Mouse (Mus musculus): ENCODE measurements at regions not wholly inside any gene's neighbourhood (a gene's known extent, or its start where the extent isn't known, plus 50 kb on each side); places are given as distances from the start of the nearest gene placed in this dataset.

GRCm38 (mm10) chr1:185607611-185608010, 153.0 kb downstream of the Slc30a10 start:
- no peaks in the 10 kb centered on the region for H3K4me1 ChIP-seq (replicated peaks; ENCODE audit: control insufficient read depth, insufficient read depth, low read length)
- 86% methylated on average over 5 of the region's 5 CpGs for WGBS
- DNase-seq (ENCODE audit: low spot score), result no peak
- H3K27me3 ChIP-seq (ENCODE audit: control insufficient read depth, insufficient read depth, low read length), result no peaks in the 10 kb centered on the region
- no peak for ATAC-seq (replicated peaks; ENCODE audit: low FRiP score)
- no peak overlapping the region for H3K9ac ChIP-seq (ENCODE audit: low read length)
- no peak overlapping the region for H3K4me2 ChIP-seq (ENCODE audit: low read depth, low read length, severe bottlenecking)
- H3K27ac ChIP-seq (ENCODE audit: low read depth, low read length), result no peak overlapping the region
- H3K36me3 ChIP-seq (ENCODE audit: control insufficient read depth, insufficient read depth, low read length), result no peaks in the 10 kb centered on the region
- H3K9me3 ChIP-seq (ENCODE audit: control insufficient read depth, low read length), result no peaks in the 10 kb centered on the region
- H3K4me3 ChIP-seq (ENCODE audit: low read depth, low read length), result no peak overlapping the region

GRCm38 (mm10) chr1:185608440-185608839, 153.8 kb downstream of the Slc30a10 start:
- no peaks in the 10 kb centered on the region for H3K27me3 ChIP-seq (ENCODE audit: control insufficient read depth, insufficient read depth, low read length)
- WGBS, result 92% methylated on average over 3 of the region's 3 CpGs

GRCm38 (mm10) chr1:185610586-185610985, 155.9 kb downstream of the Slc30a10 start:
- H3K27me3 ChIP-seq (ENCODE audit: control insufficient read depth, insufficient read depth, low read length), result no peaks in the 10 kb centered on the region
- no peak overlapping the region for H3K4me2 ChIP-seq (ENCODE audit: low read depth, low read length, severe bottlenecking)
- H3K4me1 ChIP-seq (replicated peaks; ENCODE audit: control insufficient read depth, insufficient read depth, low read length), result no peaks in the 10 kb centered on the region
- no peaks in the 10 kb centered on the region for H3K36me3 ChIP-seq (ENCODE audit: control insufficient read depth, insufficient read depth, low read length)
- ATAC-seq (replicated peaks; ENCODE audit: low FRiP score) (no peak), DNase-seq (ENCODE audit: low spot score) (no peak)
- no peak overlapping the region for H3K27ac ChIP-seq (ENCODE audit: low read depth, low read length)
- WGBS, result 72% methylated on average over 3 of the region's 3 CpGs
- no peak overlapping the region for H3K4me3 ChIP-seq (ENCODE audit: low read depth, low read length)
- no peaks in the 10 kb centered on the region for H3K9me3 ChIP-seq (ENCODE audit: control insufficient read depth, low read length)
- H3K9ac ChIP-seq (ENCODE audit: low read length), result no peak overlapping the region

More at GRCm38 (mm10) chr1:185608440-185608839, 153.8 kb downstream of the Slc30a10 start:
- Histone ChIP-seq H3K4me1 (replicated peaks; ENCODE audit: control insufficient read depth, insufficient read depth, low read length) (no peaks in the 10 kb centered on the region), H3K4me2 (ENCODE audit: low read depth, low read length, severe bottlenecking) (no peak overlapping the region), H3K27ac (ENCODE audit: low read depth, low read length) (no peak overlapping the region), H3K4me3 (ENCODE audit: low read depth, low read length) (no peak overlapping the region), H3K36me3 (ENCODE audit: control insufficient read depth, insufficient read depth, low read length) (no peaks in the 10 kb centered on the region), H3K9me3 (ENCODE audit: control insufficient read depth, low read length) (no peaks in the 10 kb centered on the region), H3K9ac (ENCODE audit: low read length) (no peak overlapping the region)
- no peak for ATAC-seq (replicated peaks; ENCODE audit: low FRiP score)
- DNase-seq (ENCODE audit: low spot score), result no peak

- WGBS, result 44% methylated on average over 10 of the region's 10 CpGs
- Histone ChIP-seq H3K4me1 (replicated peaks; ENCODE audit: control insufficient read depth, insufficient read depth, low read length) (no peaks in the 10 kb centered on the region), H3K9me3 (ENCODE audit: control insufficient read depth, low read length) (no peaks in the 10 kb centered on the region), H3K36me3 (ENCODE audit: control insufficient read depth, insufficient read depth, low read length) (no peaks in the 10 kb centered on the region), H3K27me3 (ENCODE audit: control insufficient read depth, insufficient read depth, low read length) (no peaks in the 10 kb centered on the region), H3K4me2 (ENCODE audit: low read depth, low read length, severe bottlenecking) (no peak overlapping the region), H3K27ac (ENCODE audit: low read depth, low read length) (no peak overlapping the region), H3K9ac (ENCODE audit: low read length) (no peak overlapping the region), H3K4me3 (ENCODE audit: low read depth, low read length) (no peak overlapping the region)
- ATAC-seq (replicated peaks; ENCODE audit: low FRiP score) (no peak), DNase-seq (ENCODE audit: low spot score) (no peak)
Measured at GRCm38 (mm10) chr1:185615819-185616429, 161.3 kb downstream of the Slc30a10 start.

- ATAC-seq (replicated peaks; ENCODE audit: low FRiP score) (no peak), DNase-seq (ENCODE audit: low spot score) (no peak)
- H3K27ac ChIP-seq (ENCODE audit: low read depth, low read length), result no peak overlapping the region
- 91% methylated on average over 4 of the region's 4 CpGs for WGBS
- H3K4me2 ChIP-seq (ENCODE audit: low read depth, low read length, severe bottlenecking), result no peak overlapping the region
- no peaks in the 10 kb centered on the region for H3K4me1 ChIP-seq (replicated peaks; ENCODE audit: control insufficient read depth, insufficient read depth, low read length)
- no peaks in the 10 kb centered on the region for H3K36me3 ChIP-seq (ENCODE audit: control insufficient read depth, insufficient read depth, low read length)
- H3K9me3 ChIP-seq (ENCODE audit: control insufficient read depth, low read length), result no peaks in the 10 kb centered on the region
- H3K4me3 ChIP-seq (ENCODE audit: low read depth, low read length), result no peak overlapping the region
- H3K27me3 ChIP-seq (ENCODE audit: control insufficient read depth, insufficient read depth, low read length), result no peaks in the 10 kb centered on the region
- no peak overlapping the region for H3K9ac ChIP-seq (ENCODE audit: low read length)
Measured at GRCm38 (mm10) chr1:185617691-185618090, 163.0 kb downstream of the Slc30a10 start.

- Histone ChIP-seq H3K4me1 (replicated peaks; ENCODE audit: control insufficient read depth, insufficient read depth, low read length) (no peaks in the 10 kb centered on the region), H3K4me2 (ENCODE audit: low read depth, low read length, severe bottlenecking) (no peak overlapping the region), H3K9ac (ENCODE audit: low read length) (no peak overlapping the region), H3K27ac (ENCODE audit: low read depth, low read length) (no peak overlapping the region), H3K9me3 (ENCODE audit: control insufficient read depth, low read length) (no peaks in the 10 kb centered on the region), H3K4me3 (ENCODE audit: low read depth, low read length) (no peak overlapping the region), H3K27me3 (ENCODE audit: control insufficient read depth, insufficient read depth, low read length) (no peaks in the 10 kb centered on the region), H3K36me3 (ENCODE audit: control insufficient read depth, insufficient read depth, low read length) (no peaks in the 10 kb centered on the region)
- ATAC-seq (replicated peaks; ENCODE audit: low FRiP score) (no peak), DNase-seq (ENCODE audit: low spot score) (no peak)
- 87% methylated on average over 9 of the region's 9 CpGs for WGBS
Measured at GRCm38 (mm10) chr1:185619011-185619410, 164.4 kb downstream of the Slc30a10 start.

- Histone ChIP-seq H3K36me3 (ENCODE audit: control insufficient read depth, insufficient read depth, low read length) (no peaks in the 10 kb centered on the region), H3K9ac (ENCODE audit: low read length) (no peak overlapping the region), H3K27me3 (ENCODE audit: control insufficient read depth, insufficient read depth, low read length) (no peaks in the 10 kb centered on the region), H3K4me1 (replicated peaks; ENCODE audit: control insufficient read depth, insufficient read depth, low read length) (no peaks in the 10 kb centered on the region), H3K4me2 (ENCODE audit: low read depth, low read length, severe bottlenecking) (no peak overlapping the region), H3K27ac (ENCODE audit: low read depth, low read length) (no peak overlapping the region), H3K9me3 (ENCODE audit: control insufficient read depth, low read length) (no peaks in the 10 kb centered on the region), H3K4me3 (ENCODE audit: low read depth, low read length) (no peak overlapping the region)
- DNase-seq (ENCODE audit: low spot score), result no peak
- 83% methylated on average over 3 of the region's 3 CpGs for WGBS
- ATAC-seq (replicated peaks; ENCODE audit: low FRiP score), result no peak
Measured at GRCm38 (mm10) chr1:185628401-185628800, 173.8 kb downstream of the Slc30a10 start.

- Histone ChIP-seq H3K9me3 (ENCODE audit: control insufficient read depth, low read length) (no peaks in the 10 kb centered on the region), H3K27me3 (ENCODE audit: control insufficient read depth, insufficient read depth, low read length) (no peaks in the 10 kb centered on the region), H3K9ac (ENCODE audit: low read length) (no peak overlapping the region), H3K4me3 (ENCODE audit: low read depth, low read length) (no peak overlapping the region), H3K27ac (ENCODE audit: low read depth, low read length) (no peak overlapping the region), H3K4me2 (ENCODE audit: low read depth, low read length, severe bottlenecking) (no peak overlapping the region), H3K36me3 (ENCODE audit: control insufficient read depth, insufficient read depth, low read length) (no peaks in the 10 kb centered on the region), H3K4me1 (replicated peaks; ENCODE audit: control insufficient read depth, insufficient read depth, low read length) (no peaks in the 10 kb centered on the region)
- 86% methylated on average over 9 of the region's 9 CpGs for WGBS
- DNase-seq (ENCODE audit: low spot score), result no peak
- no peak for ATAC-seq (replicated peaks; ENCODE audit: low FRiP score)
Measured at GRCm38 (mm10) chr1:185629976-185630375, 175.3 kb downstream of the Slc30a10 start.

GRCm38 (mm10) chr1:185638631-185639030, 184.0 kb downstream of the Slc30a10 start:
- Histone ChIP-seq H3K27ac (ENCODE audit: low read depth, low read length) (no peak overlapping the region), H3K4me2 (ENCODE audit: low read depth, low read length, severe bottlenecking) (no peak overlapping the region), H3K27me3 (ENCODE audit: control insufficient read depth, insufficient read depth, low read length) (no peaks in the 10 kb centered on the region), H3K4me3 (ENCODE audit: low read depth, low read length) (no peak overlapping the region), H3K9me3 (ENCODE audit: control insufficient read depth, low read length) (no peaks in the 10 kb centered on the region), H3K9ac (ENCODE audit: low read length) (no peak overlapping the region), H3K4me1 (replicated peaks; ENCODE audit: control insufficient read depth, insufficient read depth, low read length) (no peaks in the 10 kb centered on the region), H3K36me3 (ENCODE audit: control insufficient read depth, insufficient read depth, low read length) (no peaks in the 10 kb centered on the region)
- 91% methylated on average over 6 of the region's 6 CpGs for WGBS
- ATAC-seq (replicated peaks; ENCODE audit: low FRiP score), result no peak
- no peak for DNase-seq (ENCODE audit: low spot score)

All from forebrain, embryonic 11.5 days (tissue).